Mouse (Mus musculus) C2C12 (cell line): ENCODE data around the gene 5730455P16Rik.

Source experiments
- CEBPB ChIP-seq: IDR thresholded peaks from one replicate; pipeline ENCODE4 v1.6.1; 2011; ENCODE audit warnings: low read depth, mild to moderate bottlenecking, control low read depth, moderate library complexity
- CTCF ChIP-seq: IDR thresholded peaks from one replicate; pipeline ENCODE4 v1.5.1; 2011; ENCODE audit not compliant: control insufficient read depth, insufficient read depth, insufficient read length
- FOSL1 ChIP-seq: IDR thresholded peaks from one replicate; pipeline ENCODE4 v1.8.0; 2011; ENCODE audit warnings: mild to moderate bottlenecking, low read length; ENCODE audit not compliant: poor library complexity, insufficient read depth, severe bottlenecking
- MAX ChIP-seq: IDR thresholded peaks from one replicate; pipeline ENCODE4 v1.6.1; 2011; ENCODE audit warnings: mild to moderate bottlenecking, control low read depth
- MYOD1 ChIP-seq: IDR thresholded peaks from one replicate; pipeline ENCODE4 v1.6.1; 2011; ENCODE audit warnings: low read depth; ENCODE audit not compliant: control insufficient read depth, insufficient read length

DNA sequence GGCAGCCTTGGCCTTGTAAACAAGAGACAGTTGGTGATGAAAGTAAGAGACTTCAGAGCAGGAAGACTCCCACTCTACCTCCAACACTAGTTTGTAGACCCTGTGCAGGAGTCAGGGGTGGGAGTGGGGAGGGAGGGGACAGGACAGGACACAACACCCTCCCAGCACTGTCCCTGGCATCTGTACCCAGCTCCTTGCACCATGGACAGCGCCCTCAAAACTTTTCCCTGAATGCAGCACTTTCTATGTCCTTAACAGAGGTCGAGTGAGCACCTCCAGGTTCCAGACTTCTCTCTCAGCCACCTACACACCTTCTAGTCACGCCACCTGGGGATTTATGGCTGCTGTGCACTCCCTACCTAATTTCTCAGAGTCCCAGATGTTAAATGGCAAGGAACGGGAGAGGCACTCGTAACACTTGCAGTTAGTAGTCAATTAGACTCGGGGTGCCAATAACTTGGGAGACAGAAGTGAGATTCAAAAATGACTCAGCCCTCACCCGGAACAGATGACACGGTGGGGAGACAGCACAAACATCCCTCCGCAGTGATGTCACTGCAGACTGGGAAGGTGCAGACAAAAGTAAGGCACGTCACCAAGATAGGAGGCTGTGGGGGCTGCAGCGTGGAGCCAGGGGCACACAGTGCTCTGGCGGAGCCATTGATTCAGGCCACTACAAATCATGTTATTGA lies 45.0 kb downstream of the 5730455P16Rik start:
- no peak for TF ChIP-seq CTCF
- no peak for TF ChIP-seq MYOD1
- TF ChIP-seq FOSL1, result no peak
- no peak for TF ChIP-seq MAX
- no peak for TF ChIP-seq CEBPB
